Mouse (Mus musculus) bone marrow, adult 2 months (tissue): ENCODE results near the gene Nfic.

Experiments used
- CTCF ChIP-seq: fragments of 200-500 bp; IDR thresholded peaks from 2 replicates; pipeline ENCODE4 v1.5.1; 2011; ENCODE audit warnings: low read length, control low read depth; ENCODE audit not compliant: control insufficient read depth, insufficient read depth
- POLR2A ChIP-seq: fragments of 200-500 bp; IDR thresholded peaks from 2 replicates; pipeline ENCODE4 v1.6.1; 2011; ENCODE audit warnings: low read depth, mild to moderate bottlenecking, control low read depth, low read length, borderline replicate concordance; ENCODE audit not compliant: control insufficient read depth

DNA sequence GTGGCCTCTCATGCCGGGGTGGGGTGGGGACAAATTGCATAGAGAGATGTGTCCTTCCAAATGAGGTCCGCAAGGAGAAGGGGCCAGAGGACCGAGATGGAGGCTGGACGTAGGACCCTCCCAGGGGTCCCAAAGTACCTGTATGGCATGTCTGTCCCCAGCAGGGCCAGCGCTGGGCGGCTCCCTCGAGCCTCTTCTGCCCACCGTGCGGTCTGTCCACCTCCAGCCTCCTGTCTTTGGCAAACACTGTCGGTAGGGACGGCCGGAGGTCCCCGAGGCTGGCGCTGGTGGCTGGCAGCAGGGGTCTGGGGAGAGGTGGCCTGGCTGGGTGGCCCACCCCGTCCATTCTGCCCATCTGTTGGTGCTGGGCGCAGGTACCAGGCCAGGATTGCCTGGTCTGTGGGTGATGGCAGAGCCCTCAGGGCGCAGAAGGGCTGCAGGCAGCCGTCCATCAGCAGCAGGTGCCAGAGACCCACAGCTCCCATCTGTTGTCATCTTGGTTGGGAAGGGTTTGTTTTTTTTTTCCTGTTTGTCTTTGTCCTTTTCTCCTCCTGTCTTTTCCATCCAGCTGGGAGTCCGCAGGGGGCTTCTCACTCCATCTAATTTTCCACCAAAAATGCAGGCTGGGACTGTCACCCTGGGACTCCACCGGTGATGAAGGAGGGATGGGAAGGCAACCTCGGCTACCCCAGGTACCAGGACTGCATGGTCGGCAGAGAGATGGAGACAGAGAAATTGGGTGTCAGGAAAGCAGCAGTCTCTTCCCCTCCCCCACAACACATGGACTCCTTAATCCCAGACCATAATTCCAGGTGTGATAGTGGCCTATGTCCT is 54.8 kb downstream of the Nfic start:
- no peak for TF ChIP-seq POLR2A
- TF ChIP-seq CTCF, result no peak
